Mouse (Mus musculus) MEL-GATA-1-ER (cell line): ENCODE results near the gene Enah.

Experiments used
- DNase-seq: peaks from one replicate; pipeline ENCODE4 v3.0.0-alpha.2; 2012; ENCODE audit warnings: low read depth; ENCODE audit errors: extremely low read depth

Gene Enah

DNA sequence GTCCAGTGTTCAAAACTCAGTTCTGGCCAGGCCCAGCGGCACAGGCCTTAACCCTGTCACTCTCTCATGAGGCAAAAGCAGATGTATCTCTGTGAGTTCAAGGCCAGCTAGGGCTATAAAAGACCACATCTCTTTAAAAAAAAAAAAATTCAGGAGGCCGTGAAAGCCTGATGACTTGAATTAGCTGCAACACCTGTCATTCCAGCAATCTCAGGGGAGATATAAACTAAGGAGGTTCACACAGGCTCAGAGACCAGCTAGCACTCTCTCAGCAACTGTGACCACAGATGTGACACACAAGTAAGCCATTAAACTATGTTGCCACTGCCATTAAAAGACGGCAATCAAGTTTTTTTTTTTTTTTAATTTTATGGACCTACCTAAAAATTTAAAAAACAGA is 56.0 kb downstream of the Enah start:
- no peak for DNase-seq

DNA sequence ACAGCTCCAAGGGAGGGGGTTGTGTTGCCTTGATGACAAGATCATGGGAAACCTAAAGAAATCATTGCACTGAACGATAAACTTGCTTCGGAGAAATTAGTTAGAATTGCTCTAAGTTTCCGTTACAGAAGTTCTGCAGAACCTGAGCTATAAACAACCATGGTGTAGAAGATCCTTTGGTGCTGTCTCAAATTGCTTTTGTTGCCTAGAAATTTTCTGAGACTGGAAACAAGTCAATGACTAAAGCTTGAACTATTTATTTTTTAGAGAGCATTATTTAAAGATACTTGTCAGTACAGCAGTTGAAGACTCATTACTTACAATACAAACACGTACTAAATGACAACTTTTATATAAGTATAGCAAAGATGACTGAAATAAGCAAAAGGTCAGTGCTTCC is 56.4 kb downstream of the Enah start:
- no peak for DNase-seq

DNA sequence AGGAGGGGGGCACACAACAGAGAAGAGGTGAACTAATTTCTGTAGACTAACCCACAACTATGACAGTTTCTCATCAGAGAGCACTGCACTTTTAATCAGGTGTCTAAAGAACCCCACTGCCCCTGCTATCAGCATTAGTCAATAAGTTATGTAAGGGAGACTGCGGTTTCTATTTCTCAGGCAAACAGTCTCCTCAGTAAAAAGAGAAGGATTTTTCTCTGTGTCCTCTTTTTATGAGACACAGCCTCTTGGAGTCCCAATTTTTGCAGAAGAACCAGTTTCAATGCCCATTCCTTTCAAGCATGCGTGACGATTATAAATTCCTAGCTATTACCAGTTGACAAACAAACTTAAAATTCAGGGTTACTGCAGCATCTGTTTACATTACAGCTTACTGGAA is 59.4 kb downstream of the Enah start:
- DNase-seq = no peak

DNA sequence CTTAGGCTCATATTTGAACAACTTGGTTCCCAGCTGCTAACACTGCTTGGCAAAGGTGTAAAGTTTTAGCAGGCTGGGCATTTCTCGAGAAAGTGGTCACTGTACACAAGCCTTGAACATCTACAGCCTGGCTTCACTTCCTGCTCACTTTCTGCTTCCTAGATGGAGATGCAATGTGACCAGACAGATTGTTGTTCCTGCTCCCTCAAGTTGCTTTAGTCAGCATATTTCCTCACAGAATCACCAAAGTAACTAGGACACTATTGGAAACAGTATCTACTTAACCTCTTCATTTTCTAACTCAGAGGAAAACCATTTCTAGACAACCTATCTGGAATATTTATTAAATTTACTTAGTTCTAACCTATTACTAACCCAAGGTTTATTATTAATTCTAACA is 61.4 kb downstream of the Enah start:
- no peak for DNase-seq

DNA sequence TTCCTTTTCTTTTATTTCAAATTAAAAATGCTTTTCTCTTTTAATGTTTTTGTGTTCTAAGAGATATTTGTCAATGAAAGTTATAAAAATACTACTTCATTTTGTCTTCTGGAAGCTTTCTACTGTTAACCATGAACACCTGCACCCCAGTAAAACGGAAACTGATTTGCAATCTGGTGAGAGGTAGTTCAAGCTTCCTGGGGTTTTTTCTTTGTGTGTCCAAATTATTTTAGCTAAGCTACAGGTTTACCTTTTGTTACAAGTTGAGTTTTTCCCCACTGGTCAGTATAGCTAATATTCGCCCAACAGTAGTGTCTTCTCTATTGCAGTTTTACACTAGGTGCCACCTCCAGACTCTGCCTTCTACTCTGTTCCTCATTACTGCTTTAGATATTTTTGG is 62.1 kb downstream of the Enah start:
- DNase-seq = no peak

DNA sequence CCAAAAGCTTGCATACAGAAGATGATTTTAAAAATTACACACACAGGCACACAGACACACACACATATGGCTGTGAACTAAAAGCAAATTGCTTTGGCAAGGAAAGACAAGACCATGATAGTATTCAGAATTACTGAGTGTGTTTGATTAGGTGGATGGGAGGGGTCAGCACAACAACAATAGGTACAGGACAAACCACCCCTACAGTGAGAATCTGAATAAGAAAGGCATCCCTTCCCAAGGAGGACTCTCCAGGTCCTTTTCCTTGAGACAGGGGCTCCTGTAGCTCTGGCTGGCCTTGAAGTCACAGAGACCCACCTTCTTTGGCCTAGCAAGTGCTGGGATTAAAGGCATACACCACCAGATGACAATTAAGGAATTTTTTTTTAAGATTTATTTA is 66.2 kb downstream of the Enah start:
- DNase-seq = no peak

DNA sequence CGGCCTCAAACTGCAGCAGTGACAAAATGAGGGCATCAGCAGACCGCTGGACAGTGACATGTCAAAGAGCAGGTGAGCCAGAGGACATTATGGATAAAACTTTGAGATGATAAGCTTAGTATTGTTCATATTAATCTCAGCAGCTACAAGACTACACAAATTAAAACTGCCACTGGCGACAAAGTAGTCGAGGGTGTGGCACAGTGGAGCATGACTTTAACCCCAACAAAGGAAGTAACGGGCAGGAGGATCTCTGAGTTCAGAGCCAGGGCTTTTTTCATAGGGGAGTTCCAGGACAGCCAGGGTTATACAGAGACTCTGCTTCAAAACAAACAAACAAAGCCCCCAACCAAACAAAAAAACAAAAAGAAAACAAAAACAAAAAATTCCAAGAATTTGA is 68.5 kb downstream of the Enah start:
- DNase-seq = no peak

DNA sequence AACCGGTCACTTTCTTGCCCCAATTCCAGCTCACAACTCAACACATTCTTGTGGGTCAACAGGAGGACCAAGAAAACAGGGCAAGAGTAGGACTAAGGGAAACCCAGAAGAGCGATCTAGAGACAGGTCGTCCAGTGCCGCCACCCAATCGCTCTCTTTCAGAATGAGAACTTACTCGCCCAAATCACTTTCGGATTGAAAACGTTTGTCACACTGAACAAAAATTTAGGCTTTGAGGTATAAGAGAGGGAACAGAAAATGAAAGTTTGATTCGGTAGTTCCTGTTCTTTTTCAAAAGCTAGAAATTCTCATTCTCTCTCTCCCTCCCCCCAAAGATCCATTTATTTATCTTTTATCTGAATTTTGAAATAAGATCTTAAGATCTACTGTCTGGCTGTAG is 69.1 kb downstream of the Enah start:
- DNase-seq = no peak

DNA sequence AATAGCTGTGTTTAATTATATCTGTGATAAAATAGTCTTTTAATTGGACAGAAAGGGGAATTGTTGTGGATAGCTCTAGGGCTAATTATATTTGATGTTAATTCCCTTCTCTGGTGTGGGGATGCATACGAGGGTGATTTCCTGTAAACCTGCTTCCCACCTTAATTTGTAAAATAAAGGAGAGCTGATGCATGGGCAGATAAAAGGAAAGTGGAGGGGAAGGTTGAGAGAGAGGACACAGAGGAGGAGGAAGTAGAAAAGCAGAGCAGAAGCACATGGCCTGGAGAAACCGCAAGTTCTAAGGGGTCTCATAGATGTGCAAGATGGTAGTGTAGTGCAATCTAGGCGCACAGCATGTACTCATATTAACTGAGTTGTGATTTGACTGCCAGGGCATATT is 71.6 kb downstream of the Enah start:
- DNase-seq = no peak

DNA sequence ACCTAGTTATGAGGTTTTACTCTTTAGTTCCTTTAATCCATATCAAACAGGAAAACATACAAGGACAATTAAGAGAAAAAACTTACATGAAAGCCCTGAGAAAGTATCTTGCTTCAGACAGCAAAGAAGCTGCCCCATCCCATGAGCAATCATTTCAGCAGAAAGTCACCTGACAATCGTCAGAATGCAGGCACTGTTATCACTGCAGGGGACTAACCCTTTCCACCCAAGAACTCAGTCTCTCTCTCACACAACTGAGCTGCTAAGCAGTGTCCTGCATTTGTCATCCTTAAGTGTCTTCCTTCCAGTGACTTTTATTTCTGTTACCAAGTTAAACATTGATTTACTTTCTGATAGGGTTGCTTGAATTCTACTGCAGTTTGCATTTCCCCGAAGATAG is 82.7 kb downstream of the Enah start:
- no peak for DNase-seq

DNA sequence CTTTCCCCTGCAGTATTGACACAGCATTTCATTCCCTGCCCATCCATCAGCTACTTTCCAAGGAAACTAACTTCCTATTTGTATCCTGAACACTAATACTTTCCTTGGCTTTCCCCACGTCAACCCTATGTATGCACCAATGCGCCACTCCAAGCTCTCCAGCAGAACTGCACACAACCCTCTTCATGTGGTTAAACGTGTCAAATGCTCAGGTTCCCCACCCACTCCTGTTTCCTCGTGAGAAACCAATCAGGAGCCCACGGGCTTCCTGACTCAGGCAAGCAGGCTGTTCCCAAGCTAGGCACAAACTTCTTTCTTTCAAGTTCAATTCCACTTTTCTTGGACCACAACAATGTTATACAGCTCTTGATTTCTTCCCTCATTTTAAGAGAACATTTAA is 91.4 kb downstream of the Enah start:
- DNase-seq = no peak

DNA sequence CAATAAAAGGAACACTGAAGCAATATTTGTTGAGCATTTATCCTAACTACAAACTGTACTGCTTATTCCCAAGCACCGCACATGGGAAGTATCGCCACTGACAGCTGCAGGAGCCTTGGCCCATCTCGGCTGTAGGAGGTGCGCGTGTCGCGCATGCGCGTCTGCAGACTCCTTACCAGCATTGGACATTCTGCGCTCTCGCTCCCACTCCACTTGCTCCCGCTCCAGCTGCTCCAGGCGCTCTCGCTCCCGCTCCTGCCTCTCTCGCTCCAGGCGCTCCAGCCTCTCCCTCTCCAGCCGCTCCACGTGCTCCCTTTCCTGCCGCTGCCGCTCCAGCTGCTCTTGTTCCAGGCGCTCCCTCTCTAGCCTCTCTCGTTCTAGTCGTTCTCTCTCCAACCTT is 96.4 kb downstream of the Enah start:
- no peak for DNase-seq

DNA sequence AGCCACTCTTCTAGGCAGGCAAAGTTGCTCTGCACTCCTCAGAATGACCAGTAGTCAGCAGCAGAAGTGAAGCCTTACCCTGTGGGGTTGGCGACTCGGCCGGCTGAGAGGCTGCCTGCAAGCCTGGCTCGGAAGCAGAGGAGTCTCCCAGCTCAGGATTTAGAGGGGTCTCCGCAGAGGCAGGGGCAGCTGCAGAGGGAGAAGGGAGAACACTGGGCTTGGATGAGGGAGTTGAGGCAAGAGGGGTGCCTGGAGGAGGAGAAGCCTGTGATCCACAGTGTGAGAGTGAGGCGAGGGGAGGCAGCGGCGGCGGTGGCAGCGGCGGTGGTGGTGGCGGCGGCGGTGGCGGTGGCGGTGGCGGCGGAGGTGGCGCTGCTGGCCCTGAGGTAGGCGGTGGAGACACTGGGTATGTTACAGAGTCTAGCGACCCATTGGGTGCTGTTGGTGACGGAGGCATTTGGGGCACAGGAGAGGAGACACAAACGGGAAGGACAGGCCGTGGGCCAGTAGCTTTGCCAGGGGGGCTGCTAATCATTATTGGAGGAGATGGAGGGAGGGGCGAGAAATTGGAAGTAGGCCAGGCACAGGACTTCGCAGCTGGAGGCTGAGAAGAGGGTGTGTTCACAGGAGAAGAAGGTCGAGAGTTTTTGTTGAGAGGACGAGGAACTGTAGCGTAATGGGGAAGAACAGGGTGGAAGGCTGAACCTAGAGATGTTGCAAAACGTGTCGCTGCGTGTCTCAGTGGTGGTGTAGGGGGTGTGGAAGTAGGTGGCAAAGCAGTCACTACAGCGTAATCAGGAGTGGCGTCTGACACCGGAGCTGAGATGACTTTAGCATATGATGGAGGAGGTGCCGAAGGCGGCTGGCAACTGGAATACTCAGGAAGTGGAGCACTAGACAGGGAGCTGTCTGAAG is 98.0 kb downstream of the Enah start:
- no peak for DNase-seq

DNA sequence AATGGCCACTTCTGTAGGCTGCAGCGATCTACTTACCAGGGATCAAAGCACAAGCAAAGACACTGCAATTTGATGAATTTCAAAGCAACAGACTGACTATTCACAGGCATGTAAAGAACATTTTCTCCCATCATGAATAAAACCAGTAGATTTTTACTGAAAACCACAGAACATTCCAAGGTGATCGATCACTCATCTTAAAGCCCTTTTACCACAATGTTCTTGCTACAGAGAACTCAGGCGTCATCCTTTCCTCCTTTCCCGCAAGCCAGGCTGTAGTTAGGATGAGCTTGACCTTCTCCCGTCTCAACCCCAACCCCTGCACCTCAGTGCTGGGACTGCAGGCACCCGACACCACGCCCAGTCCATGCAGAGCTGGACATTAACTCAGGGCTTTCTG is 107.9 kb downstream of the Enah start:
- no peak for DNase-seq

DNA sequence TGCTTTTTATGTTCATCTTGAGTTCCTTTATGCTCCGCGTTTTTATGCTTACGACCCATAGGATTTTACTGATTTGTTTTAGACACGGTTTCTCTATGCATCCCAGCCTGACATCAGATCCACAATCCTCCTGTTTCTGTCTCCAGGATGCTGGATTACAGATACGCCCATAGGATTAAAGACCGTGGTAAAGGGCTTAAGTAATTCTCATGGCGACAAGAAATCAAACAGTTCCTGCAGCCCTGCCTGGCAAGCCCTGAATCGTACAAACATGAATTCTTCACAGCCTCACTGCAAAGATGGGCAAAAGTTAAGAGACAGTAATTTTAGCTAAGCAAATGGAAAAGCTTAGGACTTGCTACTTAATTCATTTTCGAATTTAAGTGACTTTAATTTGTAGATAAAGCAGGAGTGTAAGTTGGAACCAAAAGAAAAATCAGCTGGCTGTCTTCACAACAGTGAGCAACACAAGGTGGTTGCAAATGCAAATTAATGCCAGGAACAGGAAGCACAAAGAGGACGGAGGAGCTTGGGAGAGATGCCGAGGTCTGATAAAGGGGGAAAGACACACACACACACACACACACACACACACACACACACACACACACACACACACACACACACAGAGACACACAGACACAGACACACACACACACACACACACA is 118.0 kb downstream of the Enah start:
- DNase-seq = no peak

DNA sequence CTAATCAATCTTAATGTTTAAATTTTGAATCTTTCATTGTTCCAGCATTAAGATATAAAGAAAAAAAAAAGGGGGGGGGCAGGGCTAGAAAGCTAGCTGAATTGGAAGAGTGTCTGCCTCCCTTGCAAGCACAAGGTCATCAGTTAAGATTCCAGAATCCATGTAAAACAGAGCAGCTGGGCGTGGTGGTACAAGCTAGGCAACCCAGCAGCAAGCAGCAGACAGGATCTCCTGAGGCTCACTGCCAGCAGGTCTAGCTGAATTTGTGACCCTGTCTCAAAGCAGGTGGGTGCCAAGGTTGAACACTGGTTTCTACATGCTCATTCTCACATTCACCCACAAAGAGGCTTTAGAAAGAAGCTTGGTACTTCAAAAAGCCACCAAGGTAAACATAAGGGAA is 118.9 kb downstream of the Enah start:
- no peak for DNase-seq

DNA sequence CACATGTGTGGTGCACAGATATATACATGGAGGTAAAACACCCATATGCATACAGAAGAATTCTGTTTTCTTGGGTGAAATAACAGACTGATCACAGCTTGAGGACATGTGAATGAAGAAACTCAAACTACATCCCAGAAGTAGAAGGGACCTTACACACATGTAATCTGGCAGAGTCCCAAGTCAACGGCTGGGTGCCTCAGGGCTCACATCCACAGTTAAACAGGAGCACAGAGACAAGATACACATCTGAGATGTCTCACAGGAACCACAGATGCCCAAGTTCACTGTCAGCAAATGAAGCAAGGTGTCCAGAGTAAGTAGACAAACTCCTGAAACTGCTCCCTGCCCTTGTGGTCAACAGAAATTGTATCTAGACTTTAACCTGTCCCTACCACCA is 120.8 kb downstream of the Enah start:
- no peak for DNase-seq

DNA sequence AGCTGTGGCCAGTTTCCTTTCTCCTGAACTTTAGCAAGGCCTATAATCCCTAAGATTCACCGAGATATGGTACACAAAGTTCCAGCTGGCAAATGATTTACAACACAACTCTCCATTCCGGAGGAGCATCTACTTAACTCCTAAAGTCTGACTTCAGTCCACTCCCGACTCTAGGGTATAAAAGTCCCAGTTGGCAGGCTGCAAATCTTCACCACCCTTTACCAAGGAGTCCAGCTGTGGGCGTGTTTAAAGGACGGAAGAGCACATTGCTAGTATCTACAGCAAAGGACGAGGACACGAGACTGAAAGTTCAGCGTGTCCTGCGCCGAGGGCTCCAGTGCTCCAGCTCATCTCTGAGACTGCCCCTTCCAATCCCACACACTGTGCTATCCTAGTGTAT is 122.8 kb downstream of the Enah start:
- no peak for DNase-seq

DNA sequence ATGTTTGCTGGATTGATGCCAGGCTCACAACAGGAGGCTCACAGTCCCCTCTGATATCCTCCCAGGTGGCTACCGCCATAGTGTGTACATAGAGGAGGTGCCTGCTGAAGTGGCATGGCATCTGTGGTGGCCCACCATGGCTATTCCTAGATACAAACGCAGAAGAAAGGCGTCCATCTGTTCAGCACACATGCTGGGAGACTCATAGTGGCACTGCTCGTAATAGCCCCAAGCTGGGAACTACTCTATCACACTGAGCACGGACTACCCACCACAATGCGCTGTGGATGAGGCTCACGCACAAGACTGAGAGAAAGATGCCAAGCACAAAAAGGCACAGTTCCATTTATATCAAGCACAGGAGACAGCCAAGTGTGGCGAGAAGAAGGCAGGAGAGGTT is 126.1 kb downstream of the Enah start:
- DNase-seq = no peak

DNA sequence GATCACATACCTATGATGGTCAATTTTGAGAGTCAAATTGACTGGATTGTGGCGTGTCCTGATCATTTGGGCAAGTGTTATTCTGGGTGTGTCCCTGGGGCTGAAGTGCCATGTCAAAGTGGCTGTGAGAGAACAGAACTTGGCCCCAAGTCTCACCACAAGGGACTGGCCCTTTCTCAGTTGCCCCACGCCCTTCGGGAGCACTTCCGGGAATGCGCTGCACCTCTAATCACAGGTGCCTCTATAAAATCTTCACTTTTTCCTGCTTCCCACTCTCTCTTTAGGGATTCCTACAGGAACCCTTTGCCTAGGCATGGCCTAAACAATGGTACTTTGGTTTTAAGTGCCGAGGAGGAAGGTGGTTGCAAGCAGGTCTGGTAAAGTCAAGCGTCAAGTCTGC is 130.1 kb downstream of the Enah start:
- DNase-seq = no peak

DNA sequence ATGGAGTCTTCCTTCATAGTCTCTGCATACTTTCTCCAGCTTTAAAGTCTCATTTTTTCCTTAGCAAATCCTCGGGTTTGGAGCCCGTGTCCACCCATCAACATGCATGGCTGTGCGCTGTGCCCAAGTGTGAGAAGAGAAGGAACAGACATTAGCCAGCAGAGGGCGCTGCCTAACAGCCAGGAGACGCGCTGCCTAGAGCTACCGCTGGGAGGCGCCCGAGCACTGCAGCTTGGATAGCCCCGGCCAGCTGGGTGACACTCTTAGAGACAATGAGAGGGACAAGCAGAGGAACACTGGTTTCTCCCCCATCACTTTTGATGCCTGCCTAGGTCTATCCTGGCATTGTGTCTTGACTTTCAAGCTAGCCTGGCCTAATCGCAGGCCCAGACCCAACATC is 131.0 kb downstream of the Enah start:
- DNase-seq = peak; percentile 33

DNA sequence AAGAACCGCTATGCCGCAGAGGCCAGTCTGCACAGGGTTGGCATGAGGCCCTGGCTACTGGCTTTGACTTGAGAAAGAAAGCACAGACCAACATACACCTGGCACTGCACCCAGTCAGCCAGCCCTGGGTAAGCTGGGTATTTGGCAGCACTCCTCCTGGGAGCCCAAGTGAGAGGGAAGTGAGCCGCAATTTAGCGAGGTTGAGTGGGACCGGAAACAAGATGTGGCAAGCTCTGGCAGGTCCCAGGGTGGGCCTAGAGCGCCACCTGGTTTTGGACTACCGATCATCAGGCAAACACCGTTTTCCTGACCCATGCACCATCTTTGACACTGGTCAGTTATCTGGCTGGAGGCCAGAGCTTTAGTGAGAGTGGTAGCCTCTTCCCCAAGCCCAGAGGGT is 138.3 kb downstream of the Enah start:
- DNase-seq = peak; percentile 34

DNA sequence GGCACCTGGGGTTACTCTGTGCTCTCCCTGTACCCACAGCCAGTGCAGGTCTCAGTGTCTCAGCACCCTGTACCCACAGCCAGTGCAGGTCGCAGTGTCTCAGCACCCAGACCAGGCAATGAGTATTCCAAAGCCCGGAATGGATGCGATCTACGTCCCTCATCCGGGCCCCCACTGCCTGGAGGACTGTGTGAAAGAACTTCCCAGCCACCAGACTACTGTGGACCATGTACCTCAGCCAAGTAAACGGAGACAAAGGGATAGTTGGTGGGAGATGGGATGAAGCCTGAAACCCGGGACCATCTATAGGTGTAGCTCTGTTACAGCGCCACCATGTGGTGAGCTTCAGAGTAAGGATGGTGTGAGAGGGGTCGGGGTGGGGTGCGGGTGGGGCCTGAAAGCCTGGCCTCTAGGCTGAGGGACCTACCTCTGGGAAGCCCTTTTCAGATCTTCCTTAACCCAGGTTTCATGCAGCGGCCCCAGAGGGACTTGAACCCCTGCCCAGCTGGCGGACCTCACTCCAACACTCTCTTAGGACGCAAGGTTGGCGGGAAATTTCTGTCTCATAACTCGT is 139.0 kb downstream of the Enah start:
- no peak for DNase-seq
